Mouse (Mus musculus) liver, adult 2 months (tissue): ENCODE data around the gene Slc46a3.

Experiments used
- CTCF ChIP-seq: fragments of 200-500 bp; IDR thresholded peaks from 2 replicates; pipeline ENCODE4 v1.5.1; 2011; ENCODE audit warnings: low read depth, low read length, control low read depth
- POLR2A ChIP-seq: fragments of 200-500 bp; IDR thresholded peaks from 2 replicates; pipeline ENCODE4 v1.6.1; 2011; ENCODE audit warnings: low read length, control low read depth; ENCODE audit not compliant: insufficient read depth; ENCODE audit errors: extremely low read depth

GRCm38 (mm10) chr5:147935096-147935495 is 40.5 kb upstream of the Slc46a3 start:
- TF ChIP-seq POLR2A (no peak), CTCF (no peak)
